Mouse (Mus musculus) thymus, postnatal 4 days (tissue): ENCODE results near the gene Them7.
A peak's percentile ranks its signal among the peaks of the same experiment; 100 is the strongest.

ENCODE experiments used
- DNase-seq: peaks from one replicate; pipeline ENCODE4 v3.0.0; 2021

Them7 gene

GRCm38 (mm10) chr2:105311991-105312390 lies 87.9 kb downstream of the Them7 start:
- DNase-seq = no peak

DNA sequence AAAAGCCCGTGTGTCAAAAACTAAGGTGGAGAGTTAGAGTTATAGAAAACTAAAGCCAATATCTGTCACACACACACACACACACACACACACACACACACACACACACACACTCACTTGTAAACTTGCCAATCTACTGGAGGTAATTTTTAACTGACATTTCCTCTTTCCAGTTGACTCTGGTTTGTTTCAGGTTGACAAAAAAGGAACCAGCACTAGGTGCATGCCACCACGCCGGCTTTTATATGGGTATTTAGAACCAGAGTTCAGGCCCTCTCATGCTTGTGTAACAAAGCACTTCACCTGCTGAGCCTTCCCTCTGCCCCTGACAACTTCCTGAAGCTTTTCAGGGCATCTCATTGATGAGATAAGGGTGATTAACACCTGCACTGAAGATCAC lies 89.0 kb downstream of the Them7 start:
- DNase-seq = no peak

GRCm38 (mm10) chr2:105317556-105318184 lies 93.5 kb downstream of the Them7 start:
- no peak for DNase-seq

DNA sequence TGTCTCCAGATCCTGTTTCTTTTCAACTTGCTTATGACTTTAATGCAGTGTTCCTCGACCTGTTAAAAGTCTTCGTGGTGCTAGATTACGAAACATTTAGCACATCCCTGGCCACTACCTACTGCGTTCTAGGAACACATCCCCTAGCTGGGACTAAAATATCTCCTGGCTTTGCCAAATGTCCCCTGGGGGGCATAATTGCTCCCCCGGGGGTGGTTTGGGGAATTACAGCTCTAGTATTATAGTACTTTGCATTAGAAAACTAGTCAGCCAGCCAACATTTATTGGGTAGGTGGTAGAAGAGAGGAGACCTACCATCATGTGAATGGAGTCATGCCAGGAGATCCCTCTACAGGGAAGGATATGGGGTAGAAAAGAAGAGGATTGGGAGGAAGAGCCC lies 101.9 kb downstream of the Them7 start:
- no peak for DNase-seq

- DNase-seq = no peak
These were observed 105.9 kb downstream of the Them7 start for GRCm38 (mm10) chr2:105330024-105330423.

GRCm38 (mm10) chr2:105333107-105333506 lies 109.0 kb downstream of the Them7 start:
- no peak for DNase-seq

DNA sequence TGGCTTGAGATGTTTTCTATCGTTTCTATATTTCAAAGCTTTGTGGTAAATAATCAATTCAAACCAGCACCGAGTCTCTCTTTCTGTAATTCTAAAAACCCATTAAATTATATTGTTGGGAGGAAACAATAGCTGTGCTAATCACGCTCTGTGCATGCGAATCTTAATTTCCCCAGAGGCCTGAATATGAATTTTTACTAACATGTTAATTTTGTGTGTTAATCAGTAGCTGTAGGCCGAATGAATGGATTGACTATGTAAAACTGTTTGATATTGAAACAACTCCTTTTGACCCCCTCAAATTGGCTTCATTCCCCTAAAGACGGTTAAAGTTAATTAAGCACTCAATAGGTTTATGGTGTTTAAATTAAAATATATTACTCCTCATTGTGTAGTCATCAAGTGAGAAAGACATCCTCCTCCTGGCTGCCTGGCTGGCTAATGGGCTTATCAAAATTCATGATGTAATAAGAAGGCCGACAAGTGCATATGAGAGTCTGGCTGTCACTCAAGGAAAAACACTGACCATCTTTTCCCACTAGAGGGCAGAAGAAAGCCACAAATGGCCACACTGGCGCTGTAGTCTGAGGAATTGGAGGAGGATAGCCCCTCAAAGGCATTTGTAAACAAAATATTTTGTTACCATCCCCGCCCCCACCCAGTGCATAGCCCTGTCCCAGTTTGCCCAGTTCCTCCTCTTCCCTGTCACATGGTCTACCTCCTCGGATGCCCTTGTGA lies 110.0 kb downstream of the Them7 start:
- DNase-seq = peak; percentile 30

- DNase-seq = no peak
These were observed 111.5 kb downstream of the Them7 start for GRCm38 (mm10) chr2:105335661-105336060.

DNA sequence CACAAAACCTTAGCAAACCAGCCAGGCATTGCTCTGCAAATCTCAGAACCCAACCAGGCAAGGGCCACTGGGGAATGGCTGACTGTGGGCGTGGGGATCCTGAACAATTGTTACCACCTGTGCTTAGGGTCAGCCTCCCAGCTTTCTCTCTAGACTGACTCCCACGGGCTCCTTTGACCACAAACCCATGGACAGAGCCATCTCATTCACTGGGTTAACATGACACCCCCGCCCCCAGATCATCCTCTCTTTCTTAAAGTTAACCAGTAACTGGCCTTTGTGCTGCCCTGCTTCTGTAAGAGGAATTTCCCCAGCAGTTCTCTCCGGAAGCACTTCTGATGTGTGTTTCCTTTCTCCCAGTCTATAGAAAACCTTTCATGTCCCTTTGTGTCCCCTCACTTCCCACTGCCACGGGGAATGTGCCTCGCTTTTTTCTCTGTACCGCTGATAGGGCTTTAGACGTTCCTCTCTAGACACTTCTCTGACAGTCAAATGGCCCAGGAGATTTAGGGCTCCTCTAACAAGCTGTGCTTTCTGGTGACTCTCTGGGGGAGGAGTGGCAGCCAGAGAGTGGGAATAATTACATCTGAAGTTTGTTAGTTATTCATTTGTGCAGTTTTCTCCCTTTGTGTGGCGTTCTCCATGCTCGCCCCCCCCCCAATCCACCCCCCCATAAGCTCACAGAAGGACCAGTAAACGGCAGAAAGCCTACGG lies 112.4 kb downstream of the Them7 start:
- no peak for DNase-seq

- no peak for DNase-seq
These were observed 113.2 kb downstream of the Them7 start for GRCm38 (mm10) chr2:105337171-105337875.

DNA sequence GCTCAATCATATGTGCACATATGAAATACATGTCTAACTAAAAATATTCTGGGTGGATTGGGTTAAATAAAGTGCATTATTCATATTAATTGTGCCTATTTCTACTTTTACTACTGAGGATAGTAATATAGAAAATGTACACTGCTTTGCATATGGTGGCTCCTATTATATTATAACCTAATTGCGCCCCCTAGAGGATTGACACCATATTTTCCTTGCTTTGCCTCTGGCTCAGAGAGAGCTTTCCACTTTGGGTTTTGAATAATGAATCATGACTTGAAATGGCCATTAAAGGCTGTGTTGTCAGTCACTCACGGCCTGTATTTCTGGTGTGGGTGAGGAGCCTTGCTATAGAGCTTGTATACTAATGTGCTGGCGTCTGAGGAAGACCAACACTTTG lies 115.9 kb downstream of the Them7 start:
- DNase-seq = no peak

GRCm38 (mm10) chr2:105348886-105349285 lies 124.8 kb downstream of the Them7 start:
- DNase-seq = no peak

DNA sequence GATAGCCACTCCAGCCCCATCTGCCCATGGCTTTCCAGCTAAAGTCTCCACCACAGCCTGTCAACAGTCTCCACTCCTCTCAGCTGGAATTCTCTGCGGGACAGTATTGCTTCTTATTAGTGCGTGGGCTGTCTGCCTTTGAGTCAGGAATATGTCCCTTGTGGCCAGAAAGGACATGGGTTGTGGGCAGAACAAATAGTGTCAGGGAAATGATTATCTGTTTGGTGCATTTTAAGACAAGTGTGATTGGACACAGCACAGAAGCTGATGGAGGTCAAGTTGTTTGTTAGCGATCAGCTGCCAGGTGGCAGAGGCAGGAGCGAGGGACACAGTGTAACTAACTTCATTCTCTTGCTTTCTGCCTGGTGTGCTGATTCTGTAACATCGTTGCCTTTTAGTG lies 132.7 kb downstream of the Them7 start:
- DNase-seq = no peak

- no peak for DNase-seq
These were observed 133.9 kb downstream of the Them7 start for GRCm38 (mm10) chr2:105358040-105358439.

DNA sequence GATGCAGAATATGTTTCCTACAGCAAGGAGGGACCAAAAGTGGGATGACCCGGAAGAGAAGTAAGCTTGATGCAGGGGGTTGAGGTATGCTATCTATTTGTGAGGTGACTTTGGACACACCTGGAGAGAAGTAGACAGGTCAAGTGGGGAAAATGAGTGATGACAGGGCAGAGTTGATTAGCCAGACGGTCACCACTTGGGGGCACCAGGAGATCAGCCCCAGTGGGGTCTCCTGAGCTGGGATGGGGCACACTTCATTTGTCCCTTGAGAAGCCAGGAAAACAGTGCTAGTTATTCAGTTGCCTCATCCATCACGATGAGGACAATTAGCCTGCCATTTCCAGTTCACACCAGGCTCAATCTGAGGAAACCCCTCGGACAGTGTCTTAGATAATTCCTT lies 143.5 kb downstream of the Them7 start:
- peak; percentile 13 for DNase-seq

- no peak for DNase-seq
These were observed 146.1 kb downstream of the Them7 start for GRCm38 (mm10) chr2:105370240-105370639.

GRCm38 (mm10) chr2:105370698-105371097 lies 146.6 kb downstream of the Them7 start:
- DNase-seq = no peak

GRCm38 (mm10) chr2:105372156-105372555 lies 148.0 kb downstream of the Them7 start:
- no peak for DNase-seq

DNA sequence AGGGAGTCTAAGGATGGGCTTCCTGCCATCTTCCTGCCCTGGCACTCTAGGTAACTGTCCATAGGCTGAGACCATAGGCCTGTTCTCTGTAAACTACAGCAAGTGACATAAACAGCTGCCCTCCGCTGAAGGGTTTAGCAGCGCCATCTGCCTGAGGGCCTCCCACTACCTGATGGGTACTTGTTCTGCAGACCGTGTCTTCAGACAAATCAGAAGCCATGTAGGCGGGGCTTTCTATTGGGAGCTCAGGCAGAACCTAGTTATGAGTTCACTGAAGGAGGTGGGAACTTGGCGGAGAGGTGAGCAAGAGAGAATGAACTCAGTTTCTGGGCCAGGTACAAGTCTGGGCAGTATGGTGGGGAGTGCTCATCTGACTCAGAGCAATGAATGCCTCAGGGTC lies 148.6 kb downstream of the Them7 start:
- no peak for DNase-seq

GRCm38 (mm10) chr2:105373658-105374057 lies 149.5 kb downstream of the Them7 start:
- DNase-seq = no peak

GRCm38 (mm10) chr2:105375261-105375660 lies 151.1 kb downstream of the Them7 start:
- DNase-seq = no peak

DNA sequence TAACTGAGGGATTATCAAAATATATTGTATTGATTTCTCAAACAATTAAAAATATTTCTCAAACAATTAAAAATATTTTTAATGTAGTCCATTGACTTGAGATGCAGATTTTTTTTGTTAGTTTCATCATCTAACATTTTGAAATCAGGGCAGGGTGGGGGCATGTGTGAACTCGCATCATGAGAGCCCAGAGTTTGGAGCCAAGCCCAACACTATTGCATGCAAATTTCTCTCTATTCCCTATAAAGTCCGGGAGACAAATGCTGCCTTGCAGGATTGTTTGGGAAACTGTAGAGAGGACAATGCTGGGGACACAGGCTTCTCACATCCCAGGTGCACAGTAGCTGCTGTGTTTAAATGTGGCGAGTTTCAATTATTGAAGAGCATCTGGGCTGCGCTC lies 151.6 kb downstream of the Them7 start:
- no peak for DNase-seq

- DNase-seq = no peak
These were observed 155.6 kb downstream of the Them7 start for GRCm38 (mm10) chr2:105379682-105380081.
